Mouse (Mus musculus): ENCODE results near the gene Nup153. TPM values are rescaled to one million over a fixed set of nuclear protein-coding genes. Genes with fewer than 3 reads are reported as not detected.

Nup153 gene
- polyA plus RNA-seq, 1 experiment from 2014 or later, result 18.8 TPM

DNA sequence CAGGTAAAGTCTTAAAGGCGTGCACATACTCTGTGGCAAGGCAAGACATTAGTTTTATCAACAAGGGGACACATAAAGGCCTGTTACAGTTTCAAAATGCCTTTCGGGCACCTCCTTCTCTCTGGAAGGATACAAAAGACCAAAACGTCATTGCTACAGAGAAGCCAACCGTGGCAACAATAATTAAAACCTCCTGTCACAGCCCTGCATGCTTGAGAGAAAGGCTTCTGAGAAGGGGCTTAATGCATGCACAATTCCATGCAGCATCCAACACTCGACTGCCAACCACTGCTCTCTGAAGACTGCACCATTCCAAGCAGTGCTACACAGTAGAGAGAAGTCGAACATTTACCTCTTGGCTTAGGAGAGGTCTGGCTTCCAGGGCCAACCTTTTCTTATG lies 33.2 kb upstream of the Nup153 start:
- Histone ChIP-seq H3K27me3 (ENCODE audit: control insufficient read depth, insufficient read depth, low read length) (no peaks in the 10 kb centered on the region), H3K36me3 (ENCODE audit: control insufficient read depth, insufficient read depth, low read length) (peaks cover 91% of the 10 kb centered on the region), H3K27ac (replicated peaks in 1 of 2; ENCODE audit: control insufficient read depth in 1 of 2, insufficient read depth in 1 of 2, low read depth in 2 of 2, low read length in 2 of 2) (no peak overlapping the region), H3K4me2 (ENCODE audit: low read length) (no peak overlapping the region), H3K9me3 (ENCODE audit: control insufficient read depth, low read length) (no peaks in the 10 kb centered on the region), H3K9ac (ENCODE audit: low read length) (no peak overlapping the region), H3K4me3 (ENCODE audit: control insufficient read depth in 1 of 2, insufficient read depth in 1 of 2, low read depth in 1 of 2, low read length in 2 of 2) (no peak overlapping the region), H3K4me1 (ENCODE audit: control insufficient read depth in 2 of 2, insufficient read depth in 2 of 2, low read length in 2 of 2) (no peaks in the 10 kb centered on the region)
- ATAC-seq (ENCODE audit: insufficient number of reproducible peaks, insufficient read depth, low FRiP score, low read depth), result no peak
- 80% methylated on average over 6 of the region's 6 CpGs for WGBS

DNA sequence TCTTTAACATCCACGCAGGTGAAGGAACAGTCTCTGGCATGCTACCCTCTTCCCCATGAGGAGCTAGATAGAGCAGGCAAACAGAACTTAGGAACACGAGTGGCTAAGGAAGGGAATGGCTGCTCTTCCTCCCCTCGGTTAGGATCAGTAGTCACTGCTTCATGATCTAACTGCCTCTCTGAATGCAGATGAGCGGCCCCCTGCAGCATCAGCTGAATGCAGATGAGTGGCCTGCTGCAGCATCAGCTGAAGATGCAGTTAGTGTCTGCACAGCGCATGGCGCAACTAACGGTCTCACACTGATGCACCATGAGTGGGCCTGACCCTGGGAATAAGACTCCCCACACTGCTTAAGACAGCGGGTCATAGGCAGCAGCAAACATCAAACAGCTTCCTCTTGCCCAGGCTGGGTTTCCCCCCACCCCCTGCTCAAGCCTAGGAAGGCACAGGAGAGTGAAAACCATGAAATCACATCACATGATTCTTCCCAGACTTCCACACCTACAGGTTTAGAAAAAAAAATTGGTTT lies 31.6 kb upstream of the Nup153 start:
- Histone ChIP-seq H3K27me3 (ENCODE audit: control insufficient read depth, insufficient read depth, low read length) (no peaks in the 10 kb centered on the region), H3K9ac (ENCODE audit: low read length) (no peak overlapping the region), H3K9me3 (ENCODE audit: control insufficient read depth, low read length) (no peaks in the 10 kb centered on the region), H3K4me1 (ENCODE audit: control insufficient read depth in 2 of 2, insufficient read depth in 2 of 2, low read length in 2 of 2) (no peaks in the 10 kb centered on the region), H3K4me3 (ENCODE audit: control insufficient read depth in 1 of 2, insufficient read depth in 1 of 2, low read depth in 1 of 2, low read length in 2 of 2) (no peak overlapping the region), H3K4me2 (ENCODE audit: low read length) (no peak overlapping the region), H3K27ac (replicated peaks in 1 of 2; ENCODE audit: control insufficient read depth in 1 of 2, insufficient read depth in 1 of 2, low read depth in 2 of 2, low read length in 2 of 2) (no peak overlapping the region), H3K36me3 (ENCODE audit: control insufficient read depth, insufficient read depth, low read length) (peaks cover 80% of the 10 kb centered on the region)
- 86% methylated on average over 8 of the region's 8 CpGs for WGBS
- no peak for ATAC-seq (ENCODE audit: insufficient number of reproducible peaks, insufficient read depth, low FRiP score, low read depth)

- ATAC-seq (ENCODE audit: insufficient number of reproducible peaks, insufficient read depth, low FRiP score, low read depth), result no peak
- Histone ChIP-seq H3K4me1 (ENCODE audit: control insufficient read depth in 2 of 2, insufficient read depth in 2 of 2, low read length in 2 of 2) (no peaks in the 10 kb centered on the region), H3K4me2 (ENCODE audit: low read length) (no peak overlapping the region), H3K9me3 (ENCODE audit: control insufficient read depth, low read length) (no peaks in the 10 kb centered on the region), H3K27ac (replicated peaks in 1 of 2; ENCODE audit: control insufficient read depth in 1 of 2, insufficient read depth in 1 of 2, low read depth in 2 of 2, low read length in 2 of 2) (no peak overlapping the region), H3K36me3 (ENCODE audit: control insufficient read depth, insufficient read depth, low read length) (peaks cover 75% of the 10 kb centered on the region), H3K27me3 (ENCODE audit: control insufficient read depth, insufficient read depth, low read length) (no peaks in the 10 kb centered on the region), H3K9ac (ENCODE audit: low read length) (no peak overlapping the region), H3K4me3 (ENCODE audit: control insufficient read depth in 1 of 2, insufficient read depth in 1 of 2, low read depth in 1 of 2, low read length in 2 of 2) (no peak overlapping the region)
- 96% methylated on average over 13 of the region's 13 CpGs for WGBS
Measured at GRCm38 (mm10) chr13:46758627-46759026, 30.9 kb upstream of the Nup153 start.

GRCm38 (mm10) chr13:46757946-46758345 lies 30.2 kb upstream of the Nup153 start:
- H3K4me1 ChIP-seq (ENCODE audit: control insufficient read depth in 2 of 2, insufficient read depth in 2 of 2, low read length in 2 of 2), result no peaks in the 10 kb centered on the region
- H3K9me3 ChIP-seq (ENCODE audit: control insufficient read depth, low read length), result no peaks in the 10 kb centered on the region
- 91% methylated on average over 7 of the region's 7 CpGs for WGBS
- no peak overlapping the region for H3K9ac ChIP-seq (ENCODE audit: low read length)
- no peak overlapping the region for H3K4me3 ChIP-seq (ENCODE audit: control insufficient read depth in 1 of 2, insufficient read depth in 1 of 2, low read depth in 1 of 2, low read length in 2 of 2)
- no peak for ATAC-seq (ENCODE audit: insufficient number of reproducible peaks, insufficient read depth, low FRiP score, low read depth)
- H3K27ac ChIP-seq (replicated peaks in 1 of 2; ENCODE audit: control insufficient read depth in 1 of 2, insufficient read depth in 1 of 2, low read depth in 2 of 2, low read length in 2 of 2), result no peak overlapping the region
- H3K4me2 ChIP-seq (ENCODE audit: low read length), result no peak overlapping the region
- H3K36me3 ChIP-seq (ENCODE audit: control insufficient read depth, insufficient read depth, low read length), result peaks cover 74% of the 10 kb centered on the region
- no peaks in the 10 kb centered on the region for H3K27me3 ChIP-seq (ENCODE audit: control insufficient read depth, insufficient read depth, low read length)

DNA sequence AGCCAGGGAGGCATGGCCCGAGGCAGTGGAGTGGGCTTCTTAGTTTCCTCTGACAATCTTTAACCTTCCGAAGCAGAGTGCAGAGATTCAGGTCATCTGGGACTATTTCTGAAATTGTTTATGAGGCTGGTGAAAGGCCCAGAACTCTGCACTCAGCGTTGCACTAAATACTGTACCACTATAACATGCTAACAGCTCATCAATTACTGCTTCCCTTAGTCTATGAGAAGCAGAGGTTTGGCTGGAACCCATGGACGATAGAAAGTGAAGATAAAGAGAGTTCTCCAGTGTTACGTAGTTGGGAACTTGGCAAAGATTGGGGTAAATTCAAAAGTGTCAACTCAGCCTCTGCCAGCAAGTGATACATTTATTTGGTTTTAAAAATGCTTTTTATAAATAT lies 25.6 kb upstream of the Nup153 start:
- Histone ChIP-seq H3K27ac (replicated peaks in 1 of 2; ENCODE audit: control insufficient read depth in 1 of 2, insufficient read depth in 1 of 2, low read depth in 2 of 2, low read length in 2 of 2) (no peak overlapping the region), H3K36me3 (ENCODE audit: control insufficient read depth, insufficient read depth, low read length) (peaks cover 70% of the 10 kb centered on the region), H3K4me2 (ENCODE audit: low read length) (no peak overlapping the region), H3K4me3 (ENCODE audit: control insufficient read depth in 1 of 2, insufficient read depth in 1 of 2, low read depth in 1 of 2, low read length in 2 of 2) (no peak overlapping the region), H3K27me3 (ENCODE audit: control insufficient read depth, insufficient read depth, low read length) (no peaks in the 10 kb centered on the region), H3K9ac (ENCODE audit: low read length) (no peak overlapping the region), H3K9me3 (ENCODE audit: control insufficient read depth, low read length) (no peaks in the 10 kb centered on the region), H3K4me1 (ENCODE audit: control insufficient read depth in 2 of 2, insufficient read depth in 2 of 2, low read length in 2 of 2) (no peaks in the 10 kb centered on the region)
- no peak for ATAC-seq (ENCODE audit: insufficient number of reproducible peaks, insufficient read depth, low FRiP score, low read depth)
- WGBS, result 76% methylated on average over 5 of the region's 5 CpGs

DNA sequence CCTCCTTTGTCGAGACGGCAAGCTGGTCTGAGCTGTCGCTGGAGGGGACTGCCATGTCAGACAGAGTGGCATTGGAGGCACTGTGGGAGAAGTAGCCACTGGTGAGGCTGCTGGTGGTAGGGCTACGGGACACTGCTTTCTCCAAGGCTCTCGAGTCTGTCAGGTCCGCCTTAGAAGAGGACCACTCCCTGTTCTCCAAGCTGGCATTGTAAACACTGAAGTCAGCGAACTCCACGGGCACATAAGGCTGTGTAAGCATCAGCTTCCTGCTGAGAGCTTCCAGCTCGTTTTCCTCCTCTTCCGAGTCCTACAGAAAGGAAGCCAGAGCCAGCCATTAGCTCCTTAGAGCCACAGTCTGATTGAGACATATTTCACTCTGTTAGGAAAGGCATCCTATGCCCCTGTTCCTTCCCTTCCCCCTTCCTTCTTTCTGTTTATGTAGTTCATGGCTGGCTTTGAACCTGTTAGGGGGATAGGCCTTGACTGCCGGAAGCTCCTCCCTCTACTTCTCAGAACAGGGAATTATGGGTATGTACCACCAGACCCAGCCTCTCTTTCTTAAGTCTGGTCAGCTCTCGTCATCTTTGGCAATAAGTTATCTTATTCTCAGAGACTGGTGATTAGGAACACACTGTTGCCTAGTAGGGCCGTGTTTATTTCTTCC lies 25.0 kb upstream of the Nup153 start:
- no peak overlapping the region for H3K27ac ChIP-seq (replicated peaks in 1 of 2; ENCODE audit: control insufficient read depth in 1 of 2, insufficient read depth in 1 of 2, low read depth in 2 of 2, low read length in 2 of 2)
- no peak for ATAC-seq (ENCODE audit: insufficient number of reproducible peaks, insufficient read depth, low FRiP score, low read depth)

DNA sequence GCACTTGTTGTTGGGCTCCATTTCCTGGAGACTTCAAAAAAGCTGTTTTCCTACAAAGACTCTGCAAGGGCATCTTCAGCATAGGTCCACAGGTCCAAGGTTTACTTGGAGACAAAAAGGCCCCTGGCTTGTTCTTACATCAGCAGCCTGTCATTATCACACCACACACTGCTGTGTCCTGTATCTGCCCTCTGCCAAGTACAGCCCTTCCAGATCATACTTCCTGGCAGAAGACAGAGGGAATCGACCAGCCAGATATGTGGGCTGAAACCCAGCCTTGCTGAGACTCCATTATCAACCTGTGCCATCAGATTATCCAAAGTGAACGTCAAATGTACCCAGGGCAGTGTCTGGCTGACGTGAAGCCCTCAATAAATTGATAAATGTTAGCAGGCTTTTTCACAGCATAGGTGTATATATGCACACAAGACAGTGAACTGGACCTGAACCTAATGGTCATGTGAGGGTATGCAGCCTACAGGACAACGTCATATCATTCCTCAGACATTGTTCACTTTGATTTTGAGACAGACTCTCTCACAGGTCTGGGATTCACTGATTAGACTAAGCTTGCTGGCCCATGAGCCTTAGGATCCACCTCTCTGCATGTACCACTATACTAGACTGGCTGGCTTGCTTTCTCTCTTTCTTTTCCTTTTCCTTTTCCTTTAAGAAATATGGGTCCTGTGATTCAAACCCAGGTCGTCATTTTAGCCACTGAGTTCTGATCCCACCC lies 20.6 kb upstream of the Nup153 start:
- Histone ChIP-seq H3K4me2 (ENCODE audit: low read length) (no peak overlapping the region), H3K4me1 (ENCODE audit: control insufficient read depth in 2 of 2, insufficient read depth in 2 of 2, low read length in 2 of 2) (peaks cover 1 to 7% of the 10 kb centered on the region in 2 experiments), H3K9me3 (ENCODE audit: control insufficient read depth, low read length) (no peaks in the 10 kb centered on the region), H3K27ac (replicated peaks in 1 of 2; ENCODE audit: control insufficient read depth in 1 of 2, insufficient read depth in 1 of 2, low read depth in 2 of 2, low read length in 2 of 2) (no peak overlapping the region), H3K36me3 (ENCODE audit: control insufficient read depth, insufficient read depth, low read length) (peaks cover 44% of the 10 kb centered on the region), H3K9ac (ENCODE audit: low read length) (no peak overlapping the region), H3K27me3 (ENCODE audit: control insufficient read depth, insufficient read depth, low read length) (no peaks in the 10 kb centered on the region), H3K4me3 (ENCODE audit: control insufficient read depth in 1 of 2, insufficient read depth in 1 of 2, low read depth in 1 of 2, low read length in 2 of 2) (no peak overlapping the region)
- 52% methylated on average over 5 of the region's 5 CpGs for WGBS
- ATAC-seq (ENCODE audit: insufficient number of reproducible peaks, insufficient read depth, low FRiP score, low read depth), result no peak

More for the DNA sequence above, 25.0 kb upstream of the Nup153 start:
- Histone ChIP-seq H3K9ac (ENCODE audit: low read length) (no peak overlapping the region), H3K27me3 (ENCODE audit: control insufficient read depth, insufficient read depth, low read length) (no peaks in the 10 kb centered on the region), H3K36me3 (ENCODE audit: control insufficient read depth, insufficient read depth, low read length) (peaks cover 65% of the 10 kb centered on the region), H3K9me3 (ENCODE audit: control insufficient read depth, low read length) (no peaks in the 10 kb centered on the region), H3K4me1 (ENCODE audit: control insufficient read depth in 2 of 2, insufficient read depth in 2 of 2, low read length in 2 of 2) (no peaks in the 10 kb centered on the region), H3K4me3 (ENCODE audit: control insufficient read depth in 1 of 2, insufficient read depth in 1 of 2, low read depth in 1 of 2, low read length in 2 of 2) (no peak overlapping the region), H3K4me2 (ENCODE audit: low read length) (no peak overlapping the region)
- WGBS, result 73% methylated on average over 13 of the region's 13 CpGs
